Mouse (Mus musculus) erythroblast, embryonic 14.5 days (primary cell): ENCODE results near the gene Arfgef3.

Source experiments
- GATA1 ChIP-seq: IDR thresholded peaks from 2 replicates; pipeline ENCODE4 v1.6.1; 2012; ENCODE audit warnings: low read length, inconsistent platforms, mixed read lengths
- TAL1 ChIP-seq: IDR thresholded peaks from 3 replicates; pipeline ENCODE4 v1.6.1; 2012; ENCODE audit warnings: low read length, inconsistent platforms, mixed read lengths

- TF ChIP-seq TAL1 (no peak), GATA1 (no peak)
Measured at GRCm38 (mm10) chr10:18627530-18627929, 116.2 kb downstream of the Arfgef3 start.
